Mouse (Mus musculus) myocyte (in vitro differentiated cells): ENCODE data around the gene Ptpn9. TPM values are rescaled to one million over a fixed set of nuclear protein-coding genes. Genes with fewer than 3 reads are reported as not detected.

Experiments
- H3K27me3 ChIP-seq: one replicate; pipeline ENCODE4 v1.6.1; 2011; ENCODE audit not compliant: control insufficient read depth, insufficient read depth, insufficient read length
- H3K36me3 ChIP-seq: one replicate; pipeline ENCODE4 v1.6.1; 2011; ENCODE audit not compliant: control insufficient read depth, insufficient read depth
- H3K4me2 ChIP-seq: one replicate; pipeline ENCODE4 v1.6.1; 2011; ENCODE audit warnings: low read depth, control low read depth
- H3K4me3 ChIP-seq: one replicate; pipeline ENCODE4 v1.5.1; 2011; ENCODE audit warnings: mild to moderate bottlenecking, control low read depth, moderate library complexity
- H3K79me2 ChIP-seq: one replicate; pipeline ENCODE4 v1.6.1; 2011; ENCODE audit not compliant: control insufficient read depth, insufficient read depth
- H3ac ChIP-seq: one replicate; pipeline ENCODE4 v1.6.1; 2011; ENCODE audit not compliant: control insufficient read depth, insufficient read length
- CEBPB ChIP-seq: IDR thresholded peaks from 2 replicates; pipeline ENCODE4 v1.6.1; 2011; ENCODE audit warnings: mild to moderate bottlenecking, moderate library complexity; ENCODE audit not compliant: poor library complexity, insufficient read depth, severe bottlenecking
- E2F4 ChIP-seq: IDR thresholded peaks from one replicate; pipeline ENCODE4 v1.6.1; 2011; ENCODE audit warnings: mild to moderate bottlenecking, control low read depth, moderate library complexity; ENCODE audit not compliant: insufficient read depth
- MAX ChIP-seq: IDR thresholded peaks from one replicate; pipeline ENCODE4 v1.6.1; 2011; ENCODE audit warnings: low read depth, mild to moderate bottlenecking, control low read depth
- MYOD1 ChIP-seq, 3 experiments: IDR thresholded peaks; one replicate each; pipeline ENCODE4 v1.6.1; 2011; ENCODE audit warnings: control low read depth in 2 of 3, low read depth in 2 of 3, mild to moderate bottlenecking in 2 of 3, moderate library complexity in 1 of 3; ENCODE audit not compliant: insufficient read length in 2 of 3, control insufficient read depth in 1 of 3
- MYOG ChIP-seq, 3 experiments: IDR thresholded peaks; one replicate each; pipeline ENCODE4 v1.6.1; 2011; ENCODE audit warnings: control low read depth in 2 of 3, low read depth in 2 of 3, mild to moderate bottlenecking in 2 of 3; ENCODE audit not compliant: insufficient read length in 2 of 3, control insufficient read depth in 1 of 3, insufficient read depth in 1 of 3
- POLR2A ChIP-seq: IDR thresholded peaks from one replicate; pipeline ENCODE4 v1.6.1; 2011; ENCODE audit warnings: low read depth, mild to moderate bottlenecking, control low read depth, moderate library complexity; ENCODE audit not compliant: insufficient read length
- POLR2AphosphoS2 ChIP-seq: IDR thresholded peaks from one replicate; pipeline ENCODE4 v1.6.1; 2011; ENCODE audit warnings: low read depth, control low read depth; ENCODE audit not compliant: insufficient read length
- REST ChIP-seq: IDR thresholded peaks from one replicate; pipeline ENCODE4 v1.6.1; 2011; ENCODE audit warnings: mild to moderate bottlenecking, control low read depth, moderate library complexity; ENCODE audit not compliant: insufficient read depth, insufficient read length
- SRF ChIP-seq: IDR thresholded peaks from one replicate; pipeline ENCODE4 v1.6.1; 2011; ENCODE audit warnings: low read depth; ENCODE audit not compliant: control insufficient read depth, insufficient read length
- TCF12 ChIP-seq: IDR thresholded peaks from one replicate; pipeline ENCODE4 v1.6.1; 2011; ENCODE audit warnings: mild to moderate bottlenecking, control low read depth; ENCODE audit not compliant: poor library complexity, insufficient read depth, severe bottlenecking
- TCF3 ChIP-seq: IDR thresholded peaks from one replicate; pipeline ENCODE4 v1.6.1; 2011; ENCODE audit warnings: low read depth, control low read depth; ENCODE audit not compliant: insufficient read length
- USF1 ChIP-seq: IDR thresholded peaks from one replicate; pipeline ENCODE4 v1.6.1; 2011; ENCODE audit warnings: low read depth, mild to moderate bottlenecking, control low read depth, moderate library complexity
- polyA plus RNA-seq: library from polyadenylated mRNA; unstranded; fragments of >200 nt; fragmentation: generic; extraction: Trizol; gene quantifications from one replicate; pipeline ENCODE4 v1.2.1, GENCODE M21; 2012; ENCODE audit warnings: missing spikeins

Gene Ptpn9
- polyA plus RNA-seq, 1 experiment, result 16.1 TPM

GRCm38 (mm10) chr9:57031756-57032155 lies 37.0 kb downstream of the Ptpn9 start:
- no peaks in the 10 kb centered on the region for H3K27me3 ChIP-seq
- H3K4me2 ChIP-seq, result no peak overlapping the region
- H3K79me2 ChIP-seq, result no peaks in the 10 kb centered on the region
- peaks cover 21% of the 10 kb centered on the region for H3K36me3 ChIP-seq
- TF ChIP-seq USF1 (no peak), E2F4 (no peak), CEBPB (no peak), TCF3 (no peak), POLR2AphosphoS2 (no peak), MYOG (IDR thresholded peaks at IDR 0.05; ENCODE audit: control insufficient read depth in 1 of 3, insufficient read depth in 1 of 3, insufficient read length in 2 of 3, low read depth in 2 of 3) (no peak), MYOD1 (IDR thresholded peaks at IDR 0.05; ENCODE audit: control insufficient read depth in 1 of 3, insufficient read length in 2 of 3, low read depth in 2 of 3) (no peak), TCF12 (no peak), REST (no peak), MAX (no peak), SRF (no peak), POLR2A (no peak)
- no peak overlapping the region for H3ac ChIP-seq
- no peak overlapping the region for H3K4me3 ChIP-seq

DNA sequence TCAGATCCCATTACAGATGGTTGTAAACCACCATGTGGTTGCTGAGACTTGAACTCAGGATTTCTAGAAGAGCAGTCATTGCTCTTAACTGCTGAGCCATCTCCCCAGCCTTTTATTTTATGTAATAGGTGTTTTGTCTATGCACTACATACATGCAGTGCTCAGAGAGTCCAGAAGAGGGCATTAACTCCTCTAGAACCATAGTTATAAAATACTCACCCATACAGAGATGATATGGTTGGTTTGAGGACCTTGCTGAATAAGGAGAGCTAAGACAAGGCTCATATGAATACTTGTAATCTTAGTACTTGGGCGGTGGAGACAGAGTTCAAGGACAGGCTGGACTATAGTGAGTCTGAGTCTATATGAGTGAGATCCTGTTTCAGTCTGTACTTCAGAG lies 61.5 kb downstream of the Ptpn9 start:
- Histone ChIP-seq H3K79me2 (no peaks in the 10 kb centered on the region), H3K27me3 (no peaks in the 10 kb centered on the region), H3K36me3 (peaks cover 17% of the 10 kb centered on the region), H3ac (no peak overlapping the region), H3K4me3 (no peak overlapping the region), H3K4me2 (no peak overlapping the region)
- TF ChIP-seq POLR2A (no peak), USF1 (no peak), TCF3 (no peak), CEBPB (no peak), POLR2AphosphoS2 (no peak), E2F4 (no peak), MYOD1 (IDR thresholded peaks at IDR 0.05; ENCODE audit: control insufficient read depth in 1 of 3, insufficient read length in 2 of 3, low read depth in 2 of 3) (no peak), TCF12 (no peak), MAX (no peak), SRF (no peak)

GRCm38 (mm10) chr9:57064164-57064563 lies 69.4 kb downstream of the Ptpn9 start:
- TF ChIP-seq POLR2A, result no peak
- TF ChIP-seq TCF3, result no peak
- TF ChIP-seq POLR2AphosphoS2, result no peak
- TF ChIP-seq MYOD1 (IDR thresholded peaks at IDR 0.05; ENCODE audit: control insufficient read depth in 1 of 3, insufficient read length in 2 of 3, low read depth in 2 of 3), result no peak
- no peak for TF ChIP-seq TCF12
- TF ChIP-seq MYOG (IDR thresholded peaks at IDR 0.05; ENCODE audit: control insufficient read depth in 1 of 3, insufficient read depth in 1 of 3, insufficient read length in 2 of 3, low read depth in 2 of 3), result no peak
- TF ChIP-seq E2F4, result no peak
- no peak for TF ChIP-seq REST
- no peak for TF ChIP-seq USF1

DNA sequence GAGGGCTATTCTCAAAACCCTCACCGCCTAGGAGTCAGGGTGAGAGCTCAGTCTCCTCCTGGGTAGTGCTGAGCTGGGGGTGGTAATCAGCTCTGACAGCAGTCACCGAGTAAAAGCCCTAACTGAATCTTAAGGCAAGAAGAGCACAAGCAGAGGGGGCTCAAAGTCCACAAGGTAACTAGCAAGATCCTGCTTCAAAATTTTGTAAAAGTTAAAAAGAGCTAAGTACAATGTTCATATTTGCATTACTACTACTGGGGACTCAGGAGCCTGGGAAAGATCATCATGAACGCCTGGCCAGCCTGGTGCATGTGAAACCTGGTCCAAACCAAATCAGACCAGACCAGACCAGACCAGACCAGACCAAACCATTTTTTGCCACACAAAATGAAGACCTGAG lies 73.5 kb downstream of the Ptpn9 start:
- TF ChIP-seq MAX (no peak), TCF12 (no peak), TCF3 (no peak), MYOG (IDR thresholded peaks at IDR 0.05; ENCODE audit: control insufficient read depth in 1 of 3, insufficient read depth in 1 of 3, insufficient read length in 2 of 3, low read depth in 2 of 3) (no peak), POLR2AphosphoS2 (no peak), MYOD1 (IDR thresholded peaks at IDR 0.05; ENCODE audit: control insufficient read depth in 1 of 3, insufficient read length in 2 of 3, low read depth in 2 of 3) (no peak), REST (no peak), USF1 (no peak)
- Histone ChIP-seq H3K27me3 (no peaks in the 10 kb centered on the region), H3K79me2 (no peaks in the 10 kb centered on the region), H3K4me2 (no peak overlapping the region), H3ac (no peak overlapping the region), H3K36me3 (no peaks in the 10 kb centered on the region), H3K4me3 (no peak overlapping the region)

More at GRCm38 (mm10) chr9:57064164-57064563, 69.4 kb downstream of the Ptpn9 start:
- H3K36me3 ChIP-seq, result peaks cover 11% of the 10 kb centered on the region
- H3ac ChIP-seq, result no peak overlapping the region
- H3K27me3 ChIP-seq, result no peaks in the 10 kb centered on the region
- H3K79me2 ChIP-seq, result no peaks in the 10 kb centered on the region
- no peak overlapping the region for H3K4me2 ChIP-seq
- H3K4me3 ChIP-seq, result no peak overlapping the region

GRCm38 (mm10) chr9:57070262-57070661 lies 75.5 kb downstream of the Ptpn9 start:
- Histone ChIP-seq H3K27me3 (no peaks in the 10 kb centered on the region), H3K79me2 (no peaks in the 10 kb centered on the region), H3ac (no peak overlapping the region), H3K4me3 (no peak overlapping the region), H3K4me2 (no peak overlapping the region), H3K36me3 (no peaks in the 10 kb centered on the region)
- no peak for TF ChIP-seq MYOD1 (IDR thresholded peaks at IDR 0.05; ENCODE audit: control insufficient read depth in 1 of 3, insufficient read length in 2 of 3, low read depth in 2 of 3)
- TF ChIP-seq CEBPB, result no peak
- TF ChIP-seq REST, result no peak
